Mouse (Mus musculus) heart, adult 2 months (tissue): ENCODE measurements around the gene Phip.

Source experiments
- CTCF ChIP-seq: fragments of 200-600 bp; IDR thresholded peaks from 2 replicates; pipeline ENCODE4 v1.8.1; 2022; ENCODE audit warnings: antibody characterized with exemption, mild to moderate bottlenecking, moderate library complexity
- POLR2A ChIP-seq: fragments of 200-500 bp; IDR thresholded peaks from 2 replicates; pipeline ENCODE4 v1.6.1; 2011; ENCODE audit warnings: mild to moderate bottlenecking, low read depth, low read length, control low read depth; ENCODE audit not compliant: insufficient read depth

DNA sequence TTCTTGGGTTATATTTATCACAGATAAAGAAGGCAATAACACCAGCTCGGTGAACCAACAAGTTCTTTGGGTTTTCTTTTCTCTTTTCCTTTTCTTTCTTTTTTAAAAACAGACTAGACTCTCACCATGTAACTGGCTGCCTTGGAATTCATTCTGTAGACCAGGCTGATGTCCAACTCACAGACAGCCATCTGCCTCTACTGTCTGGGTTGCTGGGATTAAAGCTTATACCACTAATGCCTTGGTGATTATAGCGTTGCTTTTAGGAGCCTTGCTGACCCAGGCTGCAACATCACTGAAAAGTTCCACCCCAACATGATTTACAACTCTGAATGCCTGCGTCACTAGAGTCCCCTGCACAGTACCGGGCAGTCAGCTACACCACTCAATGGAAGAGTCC, 39.2 kb upstream of the Phip start:
- TF ChIP-seq CTCF (no peak), POLR2A (no peak)
